Mouse (Mus musculus): ENCODE measurements at regions not wholly inside any gene's neighbourhood (a gene's known extent, or its start where the extent isn't known, plus 50 kb on each side); places are given as distances from the start of the nearest gene placed in this dataset.
A peak's percentile ranks its signal among the peaks of the same experiment; 100 is the strongest.

DNA sequence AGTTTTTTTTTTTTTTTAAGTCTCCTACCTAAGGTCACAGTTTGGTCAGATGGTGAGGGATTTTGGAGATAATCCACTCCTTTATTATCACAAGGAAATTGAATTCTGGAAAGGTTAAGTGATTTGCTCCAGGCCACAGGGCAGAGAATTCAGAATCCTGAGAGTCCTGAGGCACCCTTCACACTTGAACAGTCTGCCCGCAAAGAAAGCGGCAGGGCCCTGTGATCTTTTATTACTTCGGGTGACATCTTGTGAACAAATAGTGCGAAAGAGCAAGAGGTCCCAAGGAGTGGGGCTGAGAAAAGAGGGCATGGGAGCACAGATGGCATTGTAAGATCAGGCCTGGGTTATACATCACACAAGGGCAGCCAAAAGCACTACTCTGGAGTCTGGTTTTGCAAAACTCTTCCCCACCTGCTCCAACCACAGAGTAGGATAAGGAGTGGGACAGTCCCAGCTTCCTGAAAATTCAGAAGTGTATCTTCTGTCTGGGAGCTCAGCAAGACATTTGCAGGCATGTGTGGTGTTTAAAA lies 150.5 kb upstream of the Wdr11 start:
- no peak for DNase-seq (ENCODE audit: low read depth)

DNA sequence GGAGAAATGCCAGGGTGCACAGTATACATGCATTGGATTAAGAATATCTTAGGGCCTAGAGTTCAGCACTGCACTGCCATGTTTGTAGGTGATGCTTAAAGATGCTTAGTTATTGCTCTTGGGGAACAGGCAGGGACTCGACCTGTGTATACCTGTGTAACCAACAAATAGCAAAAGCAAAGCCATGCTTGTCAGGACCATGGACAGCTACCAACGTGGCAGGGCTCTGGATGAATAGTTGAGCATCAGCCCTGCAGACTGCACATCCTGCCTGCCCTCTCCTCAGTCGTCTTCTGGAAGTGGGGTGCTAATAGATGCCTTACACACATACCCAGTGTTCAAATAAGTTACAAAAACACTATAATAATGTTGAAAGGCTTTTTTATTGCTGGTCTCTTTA lies 122.2 kb upstream of the Wdr11 start:
- peak; percentile 19 for DNase-seq (ENCODE audit: low read depth)

DNA sequence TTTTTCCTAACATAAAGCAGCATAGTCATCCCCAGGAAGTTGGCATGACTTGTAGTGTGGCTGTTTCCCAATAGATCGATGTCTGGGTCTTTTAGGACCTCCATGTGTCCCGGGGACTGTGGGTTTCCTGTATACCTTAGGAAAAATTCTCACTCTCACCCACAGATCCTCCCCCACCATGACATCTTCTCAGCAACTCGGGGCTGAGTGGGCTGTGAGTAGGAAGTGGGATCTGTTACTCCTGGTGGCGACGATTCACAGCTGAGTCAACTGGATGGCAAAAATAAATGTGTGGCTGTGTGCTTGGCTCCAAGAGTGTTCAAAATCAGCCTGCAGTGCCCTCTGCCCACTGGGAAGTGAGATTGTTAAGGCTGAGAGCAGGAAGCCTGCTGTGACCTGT lies 107.9 kb upstream of the Wdr11 start:
- DNase-seq (ENCODE audit: low read depth), result no peak

DNA sequence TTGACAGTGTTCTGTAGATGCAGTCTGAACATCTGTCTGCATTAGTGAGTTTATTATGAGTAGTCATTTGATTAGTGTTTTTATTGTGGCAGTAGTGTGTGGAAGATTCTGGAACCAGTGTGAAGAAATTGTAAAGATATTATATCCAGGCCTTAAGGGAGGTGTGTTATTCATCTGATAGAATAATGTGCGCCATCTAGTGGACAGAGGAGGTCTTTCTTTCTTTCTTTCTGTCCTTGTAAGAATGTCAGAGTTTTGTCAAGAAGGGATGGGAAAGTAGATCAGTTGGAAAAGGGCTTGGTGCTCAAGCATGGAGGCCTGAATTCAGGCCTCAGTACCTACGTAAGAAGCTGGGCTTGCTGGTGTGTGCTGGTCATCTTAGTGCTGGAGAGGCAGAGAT lies 84.8 kb upstream of the Wdr11 start:
- DNase-seq (ENCODE audit: low read depth), result peak; percentile 15

DNA sequence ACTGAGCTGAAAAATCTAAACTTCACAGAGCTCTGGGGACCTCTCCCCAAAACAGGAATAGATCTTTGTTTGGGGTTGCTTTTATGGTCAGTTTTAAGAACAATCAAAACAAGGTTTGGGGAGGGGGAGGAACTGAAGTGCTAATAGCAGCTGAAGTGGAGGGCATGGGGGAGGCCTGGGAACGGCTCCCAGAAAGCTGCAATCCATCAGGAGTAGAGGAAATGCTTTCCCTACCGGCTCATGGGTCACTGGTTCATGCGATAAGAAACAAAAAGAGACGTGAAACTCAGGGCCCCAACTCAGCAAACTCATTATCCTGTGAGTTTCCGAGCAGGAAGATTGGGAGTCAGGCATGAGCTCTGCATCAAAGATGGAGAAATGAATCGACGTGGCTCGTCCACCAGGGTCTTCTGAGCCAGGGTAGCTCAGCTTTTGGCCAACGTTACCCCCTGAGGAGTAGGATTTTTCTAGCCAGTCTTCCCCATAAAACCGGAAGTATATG lies 82.0 kb upstream of the Wdr11 start:
- no peak for DNase-seq (ENCODE audit: low read depth)

DNA sequence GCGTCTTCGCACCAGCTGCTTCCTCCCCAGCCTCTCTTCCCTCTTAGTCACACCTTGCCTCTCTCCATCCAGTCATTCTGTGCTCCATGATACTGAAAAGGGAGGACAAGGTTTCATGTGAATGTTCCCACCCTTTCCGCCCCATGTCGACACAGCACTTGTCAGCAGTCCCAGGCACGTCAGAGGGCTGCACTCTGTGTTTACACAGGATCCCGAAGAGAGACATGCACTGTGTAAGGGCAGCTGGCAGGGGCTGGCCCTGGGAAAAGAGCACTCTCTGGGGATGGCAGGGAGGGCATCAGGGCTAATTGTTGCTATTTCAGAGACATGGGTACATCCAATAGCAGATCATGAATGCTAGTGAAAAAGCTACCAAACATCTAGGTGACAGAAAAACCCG lies 77.0 kb upstream of the Wdr11 start:
- DNase-seq (ENCODE audit: low read depth), result no peak

DNA sequence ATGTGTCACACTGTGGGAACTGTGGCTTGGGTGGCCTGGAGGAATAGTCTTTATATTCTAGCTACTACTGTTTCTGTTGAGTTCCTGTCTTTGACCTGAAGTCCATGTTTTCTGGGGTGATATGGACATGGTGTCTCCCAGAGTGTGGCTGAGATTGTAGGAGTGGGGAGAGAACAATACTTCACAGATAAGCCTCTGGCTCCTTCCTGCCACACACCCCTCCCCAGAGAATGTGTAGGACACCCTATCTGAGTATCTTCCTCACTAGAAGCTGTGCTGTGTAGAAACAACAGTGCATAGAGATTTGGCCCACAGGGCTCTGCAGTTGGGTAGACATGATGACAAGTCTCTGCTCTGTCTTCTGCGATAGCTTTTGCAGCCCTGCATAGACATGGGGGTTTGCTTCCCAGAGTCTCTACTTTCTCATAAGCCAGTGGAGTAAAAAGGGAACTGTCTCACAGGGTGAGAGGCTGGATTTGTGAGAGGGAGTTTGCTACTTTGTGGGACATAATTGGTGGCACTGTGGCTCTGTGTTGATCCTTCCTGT lies 67.2 kb upstream of the Wdr11 start:
- no peak for DNase-seq (ENCODE audit: low read depth)

DNA sequence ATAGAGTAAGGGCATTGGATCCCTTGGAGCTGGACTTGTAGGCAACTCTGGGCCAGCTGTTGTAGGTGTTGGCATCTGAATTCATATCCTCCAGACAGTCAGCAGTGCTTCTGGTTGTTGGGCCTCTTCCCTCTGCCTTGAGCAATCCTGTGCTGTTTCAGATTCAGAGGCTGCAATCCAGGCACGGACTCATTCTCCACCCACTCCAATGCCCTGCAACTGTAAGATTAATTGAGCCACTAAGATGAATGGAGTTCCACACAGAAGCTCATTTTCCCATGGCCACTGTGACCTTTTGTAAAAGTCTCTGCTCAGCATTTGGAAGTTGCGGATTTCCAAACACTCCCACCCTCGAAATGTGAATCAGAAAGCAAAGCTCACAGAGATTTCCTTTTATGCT lies 65.7 kb upstream of the Wdr11 start:
- no peak for DNase-seq (ENCODE audit: low read depth)

DNA sequence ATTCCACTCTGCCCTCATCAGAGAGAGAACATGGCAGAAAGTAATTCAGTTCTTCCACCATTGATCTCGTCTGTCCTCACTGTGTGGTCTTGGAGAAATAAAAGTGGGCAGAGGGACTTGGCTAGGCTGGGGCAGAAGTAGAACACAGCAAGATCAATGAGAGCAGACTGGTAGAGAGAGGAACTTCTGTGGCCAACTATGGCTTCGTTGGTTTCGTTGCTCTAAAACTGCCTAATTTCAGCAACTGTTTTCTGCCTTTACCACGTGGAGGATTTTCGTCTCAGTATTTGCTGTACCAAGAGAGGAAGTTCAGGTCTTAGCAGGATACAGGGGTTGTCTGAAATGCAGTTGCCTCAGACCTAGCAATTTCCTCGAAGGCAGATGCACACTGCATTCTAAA lies 63.4 kb upstream of the Wdr11 start:
- no peak for DNase-seq (ENCODE audit: low read depth)

DNA sequence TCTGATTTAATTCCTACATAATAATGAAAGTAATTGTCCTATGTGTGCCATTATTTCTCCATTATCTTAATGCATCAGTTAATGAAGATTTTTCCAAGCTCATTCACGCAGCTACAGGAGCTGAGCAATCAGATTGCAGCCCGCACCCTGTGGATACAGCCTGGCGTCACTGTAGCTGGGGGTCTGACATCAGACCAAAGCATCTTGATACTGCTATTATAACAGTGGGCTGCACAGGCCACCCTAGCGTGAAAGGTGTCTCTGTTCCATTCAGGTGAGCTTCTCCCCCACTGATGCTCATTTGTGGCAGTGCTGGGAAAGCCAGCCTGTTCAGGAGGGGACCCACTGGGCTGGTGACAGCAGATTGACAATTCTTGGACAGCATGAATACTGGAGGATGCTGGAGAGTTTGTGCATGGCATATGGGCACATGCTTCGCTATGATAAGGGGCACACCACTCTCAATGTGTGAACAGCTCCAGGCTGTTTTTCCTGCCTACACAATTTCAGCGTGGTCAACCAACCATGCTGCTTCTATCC lies 58.2 kb upstream of the Wdr11 start:
- DNase-seq (ENCODE audit: low read depth), result no peak

Measured in c-Kit-positive CD71-positive TER-119-negative erythroid progenitor cells, embryonic 14.5 days (primary cell).